Mouse (Mus musculus) hematopoietic multipotent progenitor cell, adult 10-12 weeks (in vitro differentiated cells): ENCODE measurements around the gene Pttg1ip. TPM values are rescaled to one million over a fixed set of nuclear protein-coding genes. Genes with fewer than 3 reads are reported as not detected.

Experiments
- polyA plus RNA-seq: library from polyadenylated mRNA; stranded (reverse); fragments of >175 nt; gene quantifications from 2 replicates; pipeline ENCODE4 v1.2.3, GENCODE M21; 2012; ENCODE audit warnings: low replicate concordance

Gene Pttg1ip
- polyA plus RNA-seq, result 59.7 and 100 TPM in 2 replicates

GRCm38 (mm10) chr10:77581408-77582284, at the start of gene Pttg1ip:
Gene Pttg1ip (plus strand): TSS chr10:77581720.

GRCm38 (mm10) chr10:77605908-77606826, 24.6 kb downstream of the Pttg1ip start, which contains the start of the genes Sumo3 and Gm49325:
Gene Sumo3 (plus strand): TSS chr10:77606097.
Gene Gm49325 (plus strand): TSS chr10:77606197.

GRCm38 (mm10) chr10:77622055-77622988, 40.8 kb downstream of the Pttg1ip start, which contains the start of gene Ube2g2:
Gene Ube2g2 (plus strand): TSS chr10:77622275.

Other genes with a start within 250 kb of the Pttg1ip start
- 0.45 and 0.51 TPM in 2 replicates for gene Adarb1, start 163.4 kb upstream of the Pttg1ip start, polyA plus RNA-seq
- gene Fam207a, start 65.9 kb upstream of the Pttg1ip start, polyA plus RNA-seq, result 56.9 and 130 TPM in 2 replicates
- gene Itgb2, start 51.5 kb upstream of the Pttg1ip start, polyA plus RNA-seq, result 51.4 and 121 TPM in 2 replicates
- 41.8 and 68.8 TPM in 2 replicates for gene Sumo3, start 24.4 kb downstream of the Pttg1ip start, polyA plus RNA-seq
- gene Gm49325, start 24.5 kb downstream of the Pttg1ip start, polyA plus RNA-seq, result not detected in 2 replicates
- 22.2 and 40.4 TPM in 2 replicates for gene Ube2g2, start 40.6 kb downstream of the Pttg1ip start, polyA plus RNA-seq
- gene Tspear, start 104.8 kb downstream of the Pttg1ip start, polyA plus RNA-seq, result 0.80 and 1.4 TPM in 2 replicates
- gene Gm19402, start 109.0 kb downstream of the Pttg1ip start, polyA plus RNA-seq, result not detected in 2 replicates
- not detected in 2 replicates for gene Gm9508, start 115.5 kb downstream of the Pttg1ip start, polyA plus RNA-seq
- gene Gm10272, start 124.9 kb downstream of the Pttg1ip start, polyA plus RNA-seq, result not detected in 2 replicates
- gene Gm10024, start 129.7 kb downstream of the Pttg1ip start, polyA plus RNA-seq, result not detected in 2 replicates
- not detected in 2 replicates for gene Gm10142, start 134.1 kb downstream of the Pttg1ip start, polyA plus RNA-seq
- not detected in 2 replicates for gene Krtap12-1, start 138.9 kb downstream of the Pttg1ip start, polyA plus RNA-seq
- not detected in 2 replicates for gene Gm10100, start 144.8 kb downstream of the Pttg1ip start, polyA plus RNA-seq
- not detected in 2 replicates for gene Gm18596, start 160.9 kb downstream of the Pttg1ip start, polyA plus RNA-seq
- gene Gm9736, start 169.6 kb downstream of the Pttg1ip start, polyA plus RNA-seq, result not detected in 2 replicates
- not detected in 2 replicates for gene Gm3233, start 178.0 kb downstream of the Pttg1ip start, polyA plus RNA-seq
- gene Gm3238, start 189.6 kb downstream of the Pttg1ip start, polyA plus RNA-seq, result not detected in 2 replicates
- not detected in 2 replicates for gene Gm7138, start 195.2 kb downstream of the Pttg1ip start, polyA plus RNA-seq
- not detected in 2 replicates for gene Gm3250, start 200.8 kb downstream of the Pttg1ip start, polyA plus RNA-seq
- gene Gm7137, start 206.5 kb downstream of the Pttg1ip start, polyA plus RNA-seq, result not detected in 2 replicates
- gene Gm9639, start 213.4 kb downstream of the Pttg1ip start, polyA plus RNA-seq, result not detected in 2 replicates
- gene Gm19668, start 217.4 kb downstream of the Pttg1ip start, polyA plus RNA-seq, result not detected in 2 replicates
- gene Gm9507, start 230.1 kb downstream of the Pttg1ip start, polyA plus RNA-seq, result not detected in 2 replicates
- gene Gm2696, start 233.0 kb downstream of the Pttg1ip start, polyA plus RNA-seq, result not detected in 2 replicates
- not detected in 2 replicates for gene Krtap10-4, start 245.4 kb downstream of the Pttg1ip start, polyA plus RNA-seq